Mouse (Mus musculus) cerebellum, adult 8-10 months (tissue): ENCODE measurements around the gene Tnfrsf26.
A peak's percentile ranks its signal among the peaks of the same experiment; 100 is the strongest.
"Not testable (repeated sequence)": the region's sequence is repeated elsewhere in the genome, so short reads cannot be mapped to it uniquely, and the experiment has no call there.

ENCODE experiments used
- DNase-seq: peaks from one replicate; pipeline ENCODE4 v3.0.0; 2022

Tnfrsf26 gene

GRCm38 (mm10) chr7:143628540-143628939 is at the start of gene Tnfrsf26:
Gene Tnfrsf26, minus strand, starts transcription at chr7:143628722.
- DNase-seq = no peak

DNA sequence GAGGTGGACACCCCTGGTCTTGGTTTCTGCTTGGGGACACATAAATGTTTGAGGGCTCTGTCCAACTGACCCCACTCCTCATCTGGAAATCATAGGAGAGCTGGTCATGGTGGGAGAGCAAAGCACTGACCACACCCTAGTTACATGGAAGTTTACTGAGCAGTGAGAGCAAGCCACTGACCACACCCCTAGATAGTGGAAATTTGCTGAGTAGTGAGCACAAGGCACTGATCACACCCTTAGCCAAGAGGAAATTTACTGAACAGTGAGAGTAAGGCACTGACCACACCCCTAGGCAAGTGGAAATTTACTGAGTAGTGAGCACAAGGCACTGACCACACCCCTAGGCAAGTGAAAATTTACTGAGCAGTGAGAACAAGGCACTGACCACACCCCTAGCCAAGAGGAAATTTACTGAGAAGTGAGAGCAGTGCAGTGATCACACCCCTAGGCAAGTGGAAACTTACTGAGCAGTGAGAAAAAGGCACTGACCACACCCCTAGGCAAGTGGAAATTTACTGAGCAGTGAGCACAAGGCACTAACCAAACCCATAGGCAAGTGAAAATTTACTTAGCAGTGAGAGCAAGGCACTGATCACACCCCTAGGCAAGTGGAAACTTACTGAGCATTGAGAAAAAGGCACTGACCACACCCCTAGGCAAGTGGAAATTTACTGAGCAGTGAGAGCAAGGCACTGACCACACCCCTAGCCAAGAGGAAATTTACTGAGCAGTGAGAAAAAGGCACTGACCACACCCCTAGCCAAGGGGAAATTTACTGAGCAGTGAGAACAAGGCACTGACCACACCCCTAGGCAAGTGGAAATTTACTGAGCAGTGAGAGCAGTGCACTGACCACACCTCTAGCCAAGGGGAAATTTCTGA is 38.1 kb upstream of the Tnfrsf26 start:
- no peak for DNase-seq

GRCm38 (mm10) chr7:143663470-143663869 is 34.9 kb upstream of the Tnfrsf26 start:
- no peak for DNase-seq

GRCm38 (mm10) chr7:143660797-143661196 is 32.3 kb upstream of the Tnfrsf26 start:
- no peak for DNase-seq

GRCm38 (mm10) chr7:143649769-143650346 is 21.3 kb upstream of the Tnfrsf26 start:
- DNase-seq = not testable (repeated sequence)

DNA sequence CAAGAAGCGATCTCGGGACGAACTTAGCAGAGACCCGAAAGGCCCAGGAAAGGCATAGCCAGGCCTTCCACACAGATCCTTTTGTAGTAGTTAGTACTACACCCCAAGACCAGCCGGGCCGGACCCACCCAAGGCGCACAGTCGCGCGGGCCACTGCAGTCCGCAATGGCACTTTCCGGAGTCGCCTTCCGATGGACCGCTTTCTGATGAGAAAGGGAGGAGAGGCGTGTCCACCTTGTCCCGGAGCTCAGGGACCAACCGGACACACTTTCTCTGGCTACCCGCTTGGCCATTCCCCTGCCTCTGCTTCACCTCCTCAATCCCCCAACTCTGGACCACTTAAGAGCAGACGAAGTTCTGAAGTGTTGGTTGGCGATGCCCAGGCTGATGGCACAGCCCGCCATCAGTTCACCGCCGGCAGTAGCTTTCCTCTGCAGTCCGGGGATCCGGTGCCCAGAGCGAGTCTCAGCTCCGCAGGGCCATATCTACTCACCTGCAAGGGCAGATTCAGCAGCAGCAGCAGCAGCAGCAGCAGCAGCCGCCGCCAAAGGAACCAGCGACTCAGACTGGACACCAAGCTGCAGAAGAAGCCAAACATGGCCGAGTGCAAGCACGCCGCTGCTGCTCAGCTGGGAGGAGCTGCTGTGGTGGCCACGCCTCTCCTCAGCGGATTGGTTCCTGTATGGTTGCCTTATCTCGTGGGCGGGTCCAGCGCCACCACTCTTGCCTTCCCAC is 20.7 kb upstream of the Tnfrsf26 start, which contains the start of gene Tnfrsf22:
Gene Tnfrsf22, minus strand, starts transcription at position 628 of the 735 bp plus-strand sequence.
- DNase-seq = peak; percentile 13

GRCm38 (mm10) chr7:143643949-143644348 is 15.4 kb upstream of the Tnfrsf26 start:
- not testable (repeated sequence) for DNase-seq

- DNase-seq = no peak
These were observed 8.2 kb upstream of the Tnfrsf26 start for GRCm38 (mm10) chr7:143636674-143637073.

GRCm38 (mm10) chr7:143631503-143631902 is 3.0 kb upstream of the Tnfrsf26 start:
- no peak for DNase-seq

DNA sequence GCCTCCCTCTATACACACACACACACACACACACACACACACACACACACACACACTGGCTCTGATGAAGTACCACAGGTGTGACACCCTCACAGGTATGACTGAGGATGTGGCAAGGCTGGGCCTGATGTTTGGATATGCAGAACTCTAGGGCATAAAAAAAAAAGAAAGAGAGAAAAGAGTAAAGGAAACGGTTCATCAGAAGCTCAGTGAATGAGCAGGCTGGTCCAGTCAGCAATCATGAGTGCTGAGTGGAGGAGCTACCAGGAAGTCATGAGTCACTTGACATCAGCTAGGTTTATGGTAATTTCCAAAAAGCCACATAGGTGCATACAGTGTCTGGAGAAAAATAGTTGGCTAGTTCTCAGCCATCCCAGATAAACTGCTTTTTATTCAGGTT is 979 bp upstream of the Tnfrsf26 start:
- DNase-seq = no peak

GRCm38 (mm10) chr7:143627555-143628286 is 801 bp downstream of the Tnfrsf26 start:
- no peak for DNase-seq

GRCm38 (mm10) chr7:143626178-143626577 is 2.3 kb downstream of the Tnfrsf26 start:
- DNase-seq = no peak

- DNase-seq = no peak
These were observed 3.4 kb downstream of the Tnfrsf26 start for GRCm38 (mm10) chr7:143625151-143625550.

DNA sequence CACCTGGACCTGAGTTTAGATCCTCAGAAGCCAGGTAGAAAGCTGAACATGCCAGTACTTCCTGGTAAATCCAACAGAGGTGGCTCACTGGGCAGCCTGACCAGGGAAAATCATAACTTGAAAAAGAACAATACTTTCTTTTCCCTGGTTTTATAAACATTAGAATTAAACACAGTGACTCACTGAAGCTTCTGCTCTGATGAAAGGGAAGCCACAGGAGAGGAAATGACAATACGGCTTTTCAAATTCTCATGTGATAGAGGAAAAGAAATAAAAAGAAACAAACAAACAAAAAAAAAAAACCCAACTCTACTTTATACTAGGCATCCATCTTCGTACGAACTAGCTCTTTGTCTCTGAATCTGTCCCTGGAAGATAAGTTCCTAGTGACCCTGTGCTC is 4.0 kb downstream of the Tnfrsf26 start:
- DNase-seq = no peak

DNA sequence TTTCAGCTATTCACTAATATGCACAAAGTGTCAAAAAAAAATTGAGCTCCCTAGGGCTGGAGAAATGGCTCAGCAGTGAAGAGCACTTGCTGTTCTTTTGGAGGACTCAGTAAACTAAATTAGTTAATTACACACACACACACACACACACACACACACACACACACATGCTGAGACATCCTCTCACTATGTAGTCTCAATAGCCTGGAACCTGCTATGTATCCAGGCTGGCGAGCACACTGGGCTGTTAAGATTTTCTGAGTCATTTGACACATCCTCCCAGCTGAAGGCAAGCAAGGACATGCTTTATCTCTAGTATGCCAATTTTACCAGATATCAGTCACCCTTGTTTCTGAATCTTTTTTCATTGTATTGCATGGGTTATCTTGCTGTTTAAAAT is 7.6 kb downstream of the Tnfrsf26 start:
- no peak for DNase-seq

GRCm38 (mm10) chr7:143614404-143615135 is 14.0 kb downstream of the Tnfrsf26 start:
- no peak for DNase-seq

- no peak for DNase-seq
These were observed 16.3 kb downstream of the Tnfrsf26 start for GRCm38 (mm10) chr7:143612215-143612614.

DNA sequence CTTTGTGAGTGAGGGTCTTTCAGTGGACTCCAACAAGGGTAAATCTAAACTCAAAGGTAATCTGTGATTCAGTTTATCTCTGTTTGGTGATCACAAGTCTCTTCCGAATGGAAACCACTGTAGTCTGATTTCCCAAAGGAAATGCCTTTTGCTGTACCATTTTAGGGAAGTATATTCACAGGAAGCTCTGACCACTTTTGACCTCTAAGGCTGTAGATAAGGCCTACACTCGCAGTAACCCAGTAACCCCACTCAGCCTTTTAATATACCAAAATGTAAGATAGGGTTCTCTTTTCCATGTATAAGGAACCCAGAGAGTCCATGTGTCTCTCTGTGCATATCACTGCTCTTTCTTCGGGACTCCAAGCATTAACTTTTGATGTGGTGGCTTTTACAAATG is 23.2 kb downstream of the Tnfrsf26 start:
- DNase-seq = no peak

GRCm38 (mm10) chr7:143604889-143605288 is 23.6 kb downstream of the Tnfrsf26 start:
- no peak for DNase-seq

GRCm38 (mm10) chr7:143601705-143602104 is 26.8 kb downstream of the Tnfrsf26 start:
- no peak for DNase-seq

- no peak for DNase-seq
These were observed 28.2 kb downstream of the Tnfrsf26 start for GRCm38 (mm10) chr7:143600231-143600740.
